Mouse (Mus musculus): ENCODE results near the gene Pecr. TPM values are rescaled to one million over a fixed set of nuclear protein-coding genes. Genes with fewer than 3 reads are reported as not detected.

Gene Pecr
- polyA plus RNA-seq (2015; fragmentation: Nextera tagmentation; extraction: Ambion mirVana): 12.6 and 13.4 TPM in 2 replicates

- no peaks in the 10 kb centered on the region for H3K9me3 ChIP-seq (replicated peaks)
- peaks cover 32% of the 10 kb centered on the region for H3K4me1 ChIP-seq
- H3K27me3 ChIP-seq: no peaks in the 10 kb centered on the region
- H3K9ac ChIP-seq: peak within 1 kb of the TSS; percentile 77
- no peaks in the 10 kb centered on the region for H3K36me3 ChIP-seq (ENCODE audit: poor library complexity, severe bottlenecking)
- peak within 1 kb of the TSS; percentile 79 for H3K27ac ChIP-seq
- peak; percentile 98 for ATAC-seq
- H3K4me2 ChIP-seq: peak within 1 kb of the TSS; percentile 84
- under 1% methylated on average over 30 of the region's 30 CpGs for WGBS
- peak within 1 kb of the TSS; percentile 48 for H3K4me3 ChIP-seq
These were observed at the start of gene Pecr, which contains the start of gene Tmem169 for GRCm38 (mm10) chr1:72283992-72284485. Gene Pecr, minus strand, starts transcription at chr1:72284314. Gene Tmem169, plus strand, starts transcription at chr1:72284369.

GRCm38 (mm10) chr1:72326162-72326821 is 42.2 kb upstream of the Pecr start:
- Histone ChIP-seq H3K36me3 (ENCODE audit: poor library complexity, severe bottlenecking) (peaks cover 56% of the 10 kb centered on the region), H3K4me2 (no peak overlapping the region), H3K9ac (no peak overlapping the region), H3K9me3 (replicated peaks) (no peaks in the 10 kb centered on the region), H3K4me3 (no peak overlapping the region), H3K27ac (no peak overlapping the region), H3K4me1 (no peaks in the 10 kb centered on the region), H3K27me3 (no peaks in the 10 kb centered on the region)
- no peak for ATAC-seq
- 96% methylated on average over 11 of the region's 11 CpGs for WGBS

DNA sequence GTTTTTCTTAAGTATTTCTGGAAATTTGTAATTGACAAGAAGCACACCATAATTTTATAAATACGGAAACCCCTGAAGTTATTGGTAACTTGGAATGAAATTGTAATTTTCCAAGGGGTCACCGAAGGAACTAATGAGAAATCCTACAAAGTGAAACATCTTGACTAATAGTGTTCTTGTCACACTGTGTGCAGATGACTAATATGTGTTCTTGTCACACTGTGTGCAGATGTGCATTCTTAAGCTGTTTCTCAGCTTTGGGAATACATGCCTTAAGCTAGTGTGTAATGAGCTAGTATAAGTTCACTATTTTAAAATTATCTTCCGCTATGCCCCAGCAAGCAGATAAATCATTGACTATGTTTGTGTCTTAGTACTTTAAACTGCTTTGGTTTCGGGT is 39.1 kb upstream of the Pecr start:
- Histone ChIP-seq H3K4me1 (no peaks in the 10 kb centered on the region), H3K27me3 (no peaks in the 10 kb centered on the region), H3K36me3 (ENCODE audit: poor library complexity, severe bottlenecking) (peaks cover 56% of the 10 kb centered on the region), H3K9me3 (replicated peaks) (no peaks in the 10 kb centered on the region), H3K27ac (no peak overlapping the region), H3K4me3 (no peak overlapping the region), H3K4me2 (no peak overlapping the region), H3K9ac (no peak overlapping the region)
- WGBS: 98% methylated on average over 4 of the region's 4 CpGs
- ATAC-seq: no peak

- Histone ChIP-seq H3K36me3 (ENCODE audit: poor library complexity, severe bottlenecking) (peaks cover 52% of the 10 kb centered on the region), H3K27ac (no peak overlapping the region), H3K4me3 (no peak overlapping the region), H3K9ac (no peak overlapping the region), H3K4me1 (no peaks in the 10 kb centered on the region), H3K4me2 (no peak overlapping the region), H3K27me3 (no peaks in the 10 kb centered on the region), H3K9me3 (replicated peaks) (no peaks in the 10 kb centered on the region)
- 89% methylated on average over 5 of the region's 5 CpGs for WGBS
- ATAC-seq: no peak
These were observed 36.6 kb upstream of the Pecr start for GRCm38 (mm10) chr1:72320759-72321158.

- Histone ChIP-seq H3K36me3 (ENCODE audit: poor library complexity, severe bottlenecking) (peaks cover 54% of the 10 kb centered on the region), H3K9me3 (replicated peaks) (no peaks in the 10 kb centered on the region), H3K4me2 (no peak overlapping the region), H3K4me1 (no peaks in the 10 kb centered on the region), H3K4me3 (no peak overlapping the region), H3K9ac (no peak overlapping the region), H3K27ac (no peak overlapping the region), H3K27me3 (no peaks in the 10 kb centered on the region)
- WGBS: 79% methylated on average over 7 of the region's 7 CpGs
- no peak for ATAC-seq
These were observed 32.8 kb upstream of the Pecr start for GRCm38 (mm10) chr1:72316901-72317300.

DNA sequence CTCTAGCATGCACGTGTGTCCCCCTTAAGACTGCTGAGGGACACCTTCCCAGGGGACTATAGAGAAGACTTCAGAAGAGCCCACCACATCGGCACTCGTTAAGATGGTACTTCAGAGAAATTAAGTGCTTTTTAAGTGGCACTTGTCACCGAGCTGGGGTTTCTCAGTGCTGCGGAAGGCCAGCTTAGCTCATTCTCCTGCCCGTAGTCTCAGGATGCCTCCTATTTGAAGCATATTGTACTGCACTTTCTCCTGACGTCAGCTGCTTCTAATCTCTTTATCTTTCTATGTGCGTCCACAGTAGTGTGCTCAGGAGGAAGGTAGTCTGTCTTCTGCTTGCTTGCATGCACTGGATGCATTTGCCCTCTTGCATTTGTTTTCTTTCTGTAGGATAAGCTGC is 32.3 kb upstream of the Pecr start:
- H3K27ac ChIP-seq: no peak overlapping the region
- no peak overlapping the region for H3K9ac ChIP-seq
- no peak for ATAC-seq
- H3K27me3 ChIP-seq: no peaks in the 10 kb centered on the region
- WGBS: 59% methylated on average over 8 of the region's 8 CpGs
- H3K36me3 ChIP-seq (ENCODE audit: poor library complexity, severe bottlenecking): peaks cover 59% of the 10 kb centered on the region
- no peaks in the 10 kb centered on the region for H3K4me1 ChIP-seq
- no peak overlapping the region for H3K4me2 ChIP-seq
- H3K9me3 ChIP-seq (replicated peaks): no peaks in the 10 kb centered on the region
- no peak overlapping the region for H3K4me3 ChIP-seq

DNA sequence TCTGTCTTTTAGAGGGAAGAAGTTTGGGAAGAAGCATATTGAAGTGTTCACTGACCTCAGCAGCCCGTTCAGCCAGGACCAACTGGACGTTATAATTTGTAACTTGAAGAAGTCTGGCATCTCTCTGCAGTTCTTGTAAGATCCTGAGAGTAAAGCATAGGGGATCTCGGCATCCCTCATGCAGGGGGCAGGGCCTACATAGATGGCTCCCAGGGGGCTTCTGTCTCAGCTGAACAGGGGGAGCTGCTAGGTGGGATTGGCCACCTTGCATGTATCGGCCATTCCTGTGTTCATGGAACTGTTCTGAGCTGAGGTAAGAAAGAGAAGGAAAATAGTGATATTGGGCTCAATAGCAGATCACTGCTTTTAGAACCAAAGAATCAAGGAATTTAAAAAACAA is 31.3 kb upstream of the Pecr start:
- no peaks in the 10 kb centered on the region for H3K9me3 ChIP-seq (replicated peaks)
- H3K27me3 ChIP-seq: no peaks in the 10 kb centered on the region
- 86% methylated on average over 4 of the region's 4 CpGs for WGBS
- H3K4me3 ChIP-seq: no peak overlapping the region
- H3K4me1 ChIP-seq: no peaks in the 10 kb centered on the region
- no peak overlapping the region for H3K9ac ChIP-seq
- no peak overlapping the region for H3K27ac ChIP-seq
- ATAC-seq: no peak
- H3K36me3 ChIP-seq (ENCODE audit: poor library complexity, severe bottlenecking): peaks cover 53% of the 10 kb centered on the region
- H3K4me2 ChIP-seq: no peak overlapping the region

DNA sequence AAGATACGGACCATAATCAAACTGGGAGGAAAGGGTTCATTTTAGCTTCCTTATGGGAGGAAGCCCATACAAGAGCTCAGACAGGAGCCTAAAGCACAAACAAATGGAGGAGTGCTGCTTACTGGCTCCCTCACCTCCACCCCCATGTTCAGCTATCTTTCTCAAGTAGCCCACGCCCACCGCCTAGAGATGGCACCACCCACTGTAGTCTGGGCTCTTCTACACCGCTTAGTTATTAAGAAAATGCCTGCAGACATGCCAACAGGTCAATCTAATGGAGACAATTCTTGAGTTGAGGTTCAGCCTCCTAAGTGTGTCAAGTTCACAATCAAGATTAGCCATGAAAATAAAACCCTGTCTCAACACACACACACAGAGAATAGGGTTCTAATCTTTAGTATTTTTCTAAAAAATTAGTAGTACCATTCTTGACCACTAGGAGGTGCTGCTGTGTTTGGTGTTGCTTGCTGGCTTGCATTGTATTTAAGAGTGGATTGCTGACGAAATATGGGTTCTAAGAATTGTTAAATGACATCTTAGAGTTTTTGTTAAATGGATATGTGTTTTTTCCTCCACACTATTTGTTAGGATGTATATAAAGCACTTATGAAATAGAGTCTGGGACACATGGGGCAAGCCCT is 29.4 kb upstream of the Pecr start:
- no peak overlapping the region for H3K27ac ChIP-seq
- no peak overlapping the region for H3K4me3 ChIP-seq
- H3K4me1 ChIP-seq: peaks cover 6% of the 10 kb centered on the region; the same call in 1 of the 2 replicates
- H3K4me2 ChIP-seq: no peak overlapping the region
- H3K36me3 ChIP-seq (ENCODE audit: poor library complexity, severe bottlenecking): peaks cover 40% of the 10 kb centered on the region
- H3K9ac ChIP-seq: no peak overlapping the region
- ATAC-seq: peak; percentile 36
- no peaks in the 10 kb centered on the region for H3K27me3 ChIP-seq
- no peaks in the 10 kb centered on the region for H3K9me3 ChIP-seq (replicated peaks)
- WGBS: 72% methylated on average over 5 of the region's 5 CpGs

DNA sequence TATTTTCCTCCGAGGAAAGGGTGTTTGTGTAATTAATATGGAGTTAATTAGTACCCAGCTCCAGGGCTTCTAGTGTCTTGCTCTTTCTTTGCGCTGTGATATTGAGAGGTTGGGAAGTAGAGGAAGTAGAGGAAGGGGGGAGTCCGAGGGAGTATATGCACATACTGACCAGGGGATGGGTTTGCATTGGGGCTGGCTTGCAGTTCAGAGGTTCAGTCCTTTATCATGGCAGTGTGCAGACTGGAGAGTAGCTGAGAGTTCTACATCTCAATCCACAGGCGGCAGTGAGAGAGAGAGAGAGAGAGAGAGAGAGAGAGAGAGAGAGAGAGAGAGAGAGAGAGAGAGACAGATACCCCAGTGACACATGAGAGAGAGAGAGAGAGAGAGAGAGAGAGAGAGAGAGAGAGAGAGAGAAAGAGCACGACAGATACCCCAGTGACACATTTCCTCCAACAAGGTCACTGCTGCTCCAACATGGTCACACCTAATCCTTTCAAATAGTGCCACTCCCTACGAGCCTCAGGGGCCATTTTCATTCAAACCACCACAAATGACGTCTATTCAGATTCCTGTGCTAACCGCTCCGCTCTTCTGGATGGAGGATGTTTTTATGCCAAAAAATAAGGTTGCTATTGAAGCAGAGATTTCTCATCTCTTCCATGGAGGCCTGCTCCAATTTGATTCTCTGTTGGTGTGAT is 28.7 kb upstream of the Pecr start:
- WGBS: 88% methylated on average over 9 of the region's 9 CpGs
- Histone ChIP-seq H3K9ac (no peak overlapping the region), H3K9me3 (replicated peaks) (no peaks in the 10 kb centered on the region), H3K4me1 (peaks cover 13% of the 10 kb centered on the region), H3K4me3 (no peak overlapping the region), H3K36me3 (ENCODE audit: poor library complexity, severe bottlenecking) (peaks cover 34% of the 10 kb centered on the region), H3K4me2 (no peak overlapping the region), H3K27ac (no peak overlapping the region), H3K27me3 (no peaks in the 10 kb centered on the region)
- ATAC-seq: no peak

DNA sequence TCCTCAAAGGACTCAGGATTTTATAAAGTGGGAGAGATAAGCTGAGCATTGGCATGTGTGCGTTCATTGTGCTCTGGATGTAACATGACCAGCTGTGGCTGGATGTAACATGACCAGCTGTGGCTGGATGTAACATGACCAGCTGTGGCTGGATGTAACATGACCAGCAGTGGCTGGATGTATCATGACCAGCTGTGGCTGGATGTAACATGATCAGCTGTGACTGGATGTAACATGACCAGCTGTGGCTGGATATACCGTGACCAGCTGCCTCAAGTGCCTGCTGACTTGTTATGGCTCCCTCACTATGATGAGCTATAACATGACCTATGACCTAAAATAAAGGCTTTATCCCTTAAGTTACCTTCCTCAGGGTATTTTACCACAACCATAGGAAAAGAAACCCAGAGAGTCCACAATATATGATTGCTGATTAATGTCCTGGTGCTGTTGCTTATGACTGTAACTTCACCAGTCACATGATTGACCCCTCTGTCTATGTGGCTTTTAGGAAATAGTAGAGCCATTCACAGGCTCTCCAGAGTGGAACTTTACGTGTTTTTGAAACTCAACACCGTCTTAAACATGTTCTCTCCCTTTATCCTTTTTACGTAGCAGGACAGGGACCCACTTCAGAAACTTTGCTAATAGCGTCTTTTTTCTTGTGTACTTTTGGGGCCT is 25.8 kb upstream of the Pecr start:
- no peaks in the 10 kb centered on the region for H3K9me3 ChIP-seq (replicated peaks)
- peaks cover 21% of the 10 kb centered on the region for H3K4me1 ChIP-seq
- H3K27ac ChIP-seq: no peak overlapping the region
- no peak overlapping the region for H3K4me2 ChIP-seq
- WGBS: 65% methylated on average over 6 of the region's 6 CpGs
- H3K9ac ChIP-seq: no peak overlapping the region
- no peaks in the 10 kb centered on the region for H3K27me3 ChIP-seq
- no peak for ATAC-seq
- no peak overlapping the region for H3K4me3 ChIP-seq
- H3K36me3 ChIP-seq (ENCODE audit: poor library complexity, severe bottlenecking): peaks cover 16% of the 10 kb centered on the region

- Histone ChIP-seq H3K4me1 (peaks cover 21% of the 10 kb centered on the region), H3K9ac (no peak overlapping the region), H3K36me3 (ENCODE audit: poor library complexity, severe bottlenecking) (peaks cover 16% of the 10 kb centered on the region), H3K27me3 (no peaks in the 10 kb centered on the region), H3K9me3 (replicated peaks) (no peaks in the 10 kb centered on the region), H3K27ac (no peak overlapping the region), H3K4me3 (no peak overlapping the region), H3K4me2 (no peak overlapping the region)
- WGBS: 69% methylated on average over 4 of the region's 4 CpGs
- no peak for ATAC-seq
These were observed 24.8 kb upstream of the Pecr start for GRCm38 (mm10) chr1:72308919-72309318.
